Mouse (Mus musculus) lung, embryonic 14.5 days (tissue): ENCODE measurements around the gene Zfp580. TPM values are rescaled to one million over a fixed set of nuclear protein-coding genes. Genes with fewer than 3 reads are reported as not detected.
"Not testable (repeated sequence)": the region's sequence is repeated elsewhere in the genome, so short reads cannot be mapped to it uniquely, and the experiment has no call there.

ENCODE experiments used
- ATAC-seq: fragments of 200-750 bp; cut with Nextera tagmentation; 2 replicates; pipeline ENCODE4 v1.8.0; 2017; ENCODE audit warnings: mild to moderate bottlenecking, moderate TSS enrichment, moderate library complexity; ENCODE audit not compliant: insufficient read depth
- DNase-seq: peaks from one replicate; pipeline ENCODE4 v3.0.0-alpha.2; 2015
- H3K27ac ChIP-seq: fragments of 300-500 bp; sonication (generic); 2 replicates; pipeline ENCODE4 v1.5.1; 2014; ENCODE audit warnings: low read depth, mild to moderate bottlenecking, moderate library complexity
- H3K27me3 ChIP-seq: fragments of 300-500 bp; sonication (generic); 2 replicates; pipeline ENCODE4 v1.6.1; 2014; ENCODE audit warnings: low read length, control low read depth; ENCODE audit not compliant: insufficient read depth
- H3K36me3 ChIP-seq: fragments of 300-500 bp; sonication (generic); 2 replicates; pipeline ENCODE4 v1.6.1; 2014; ENCODE audit warnings: control low read depth; ENCODE audit not compliant: insufficient read depth
- H3K4me1 ChIP-seq: fragments of 300-500 bp; sonication (generic); 2 replicates; pipeline ENCODE4 v1.6.1; 2014; ENCODE audit warnings: antibody characterized with exemption, control low read depth; ENCODE audit not compliant: insufficient read depth
- H3K4me2 ChIP-seq: fragments of 300-500 bp; sonication (generic); 2 replicates; pipeline ENCODE4 v1.6.1; 2014; ENCODE audit warnings: mild to moderate bottlenecking
- H3K4me3 ChIP-seq: fragments of 300-500 bp; sonication (generic); 2 replicates; pipeline ENCODE4 v1.5.1; 2014; ENCODE audit warnings: low read depth, low read length
- H3K9ac ChIP-seq: fragments of 300-500 bp; sonication (generic); 2 replicates; pipeline ENCODE4 v1.6.1; 2014
- H3K9me3 ChIP-seq: fragments of 300-500 bp; sonication (generic); 2 replicates; pipeline ENCODE4 v1.6.1; 2016; ENCODE audit warnings: low read depth, low read length, control low read depth
- CTCF ChIP-seq: IDR thresholded peaks from 2 replicates; pipeline ENCODE4 v1.5.1; 2016; ENCODE audit warnings: antibody characterized with exemption, low read depth
- WGBS: fragments of 180-500 bp; shearing (Covaris S2); extraction: QIAGEN DNeasy Blood & Tissue Kit; methylation state at CpG from one replicate; pipeline ENCODE4 v1.1.7; 2014; 5-methylcytosine and 5-hydroxymethylcytosine counted together
- polyA plus RNA-seq: library from polyadenylated mRNA; unstranded; fragments of >200 nt; fragmentation: Nextera tagmentation; extraction: Ambion mirVana; gene quantifications from 2 replicates; pipeline ENCODE4 v1.2.1, GENCODE M21; 2014

The Zfp580 gene
- polyA plus RNA-seq, 1 experiment from 2014 or later: 45.1 TPM

- no peak for TF ChIP-seq CTCF
- H3K9ac ChIP-seq: peak within 1 kb of the TSS; percentile 76
- peak within 1 kb of the TSS; percentile 97 for H3K27ac ChIP-seq
Measured at GRCm38 (mm10) chr7:5015118-5016001, 36.0 kb upstream of the Zfp580 start, which contains the start of gene Gm44973. Gm44973 (plus strand) TSS chr7:5015496.

DNA sequence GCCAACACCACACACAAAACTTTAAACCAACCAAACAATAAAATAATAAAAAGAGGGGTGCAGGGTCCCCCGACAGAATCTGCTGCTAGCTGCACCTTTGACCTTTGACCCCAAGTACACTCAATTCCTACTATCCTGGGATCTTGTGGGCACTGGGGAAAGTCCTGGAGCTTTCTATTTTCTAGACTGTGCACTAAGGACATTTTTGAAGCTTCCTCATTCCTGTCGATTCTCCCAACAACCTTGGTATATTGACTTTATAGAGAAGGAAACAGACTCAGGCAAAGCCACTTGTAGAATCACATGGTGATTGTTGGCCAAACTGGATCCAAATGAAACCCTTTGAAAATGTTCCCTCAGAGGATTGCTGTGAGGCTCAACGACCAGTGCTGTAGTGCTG lies 35.3 kb upstream of the Zfp580 start:
- Histone ChIP-seq H3K4me2 (peak overlapping the region; percentile 66), H3K9ac (peak overlapping the region; percentile 67), H3K4me3 (peak overlapping the region; percentile 62), H3K36me3 (peaks cover 19% of the 10 kb centered on the region), H3K27me3 (no peaks in the 10 kb centered on the region), H3K9me3 (no peaks in the 10 kb centered on the region), H3K27ac (peak overlapping the region; percentile 97), H3K4me1 (no peaks in the 10 kb centered on the region)
- TF ChIP-seq CTCF: no peak
- no peak for ATAC-seq
- 46% methylated on average over 3 of the region's 3 CpGs for WGBS
- peak; percentile 24 for DNase-seq

More at GRCm38 (mm10) chr7:5015118-5016001, 36.0 kb upstream of the Zfp580 start, which contains the start of gene Gm44973:
- ATAC-seq: peak; percentile 77
- Histone ChIP-seq H3K4me2 (peak within 1 kb of the TSS; percentile 66), H3K4me1 (no peaks in the 10 kb centered on the region), H3K27me3 (no peaks in the 10 kb centered on the region), H3K9me3 (no peaks in the 10 kb centered on the region), H3K36me3 (peaks cover 26% of the 10 kb centered on the region), H3K4me3 (peak within 1 kb of the TSS; percentile 62)
- DNase-seq: peak; percentile 95
- WGBS: 1% methylated on average over 67 of the region's 76 CpGs

DNA sequence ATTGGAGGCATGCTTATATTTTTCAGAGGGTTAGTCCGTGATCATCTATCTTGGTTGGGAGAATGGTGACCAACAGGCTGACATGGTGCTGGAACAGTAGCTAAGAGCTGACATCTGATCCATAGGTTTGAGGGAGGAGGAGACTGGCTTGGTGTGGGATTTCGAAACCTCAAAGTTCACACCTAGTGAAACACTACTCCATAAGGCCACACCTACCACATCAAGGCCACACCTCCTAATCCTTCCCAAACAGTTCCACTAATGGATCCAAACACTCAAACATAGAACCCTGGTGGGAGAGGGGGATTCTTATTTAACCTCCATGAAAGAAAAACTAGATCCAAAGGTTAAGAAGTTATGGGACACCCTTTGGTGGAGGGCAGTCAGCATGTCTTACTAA lies 34.4 kb upstream of the Zfp580 start:
- Histone ChIP-seq H3K27ac (no peak overlapping the region), H3K9me3 (no peaks in the 10 kb centered on the region), H3K4me1 (no peaks in the 10 kb centered on the region), H3K4me3 (no peak overlapping the region), H3K9ac (no peak overlapping the region), H3K4me2 (no peak overlapping the region), H3K36me3 (peaks cover 15% of the 10 kb centered on the region), H3K27me3 (no peaks in the 10 kb centered on the region)
- 85% methylated on average over 2 of the region's 2 CpGs for WGBS
- DNase-seq (no peak), ATAC-seq (no peak)
- TF ChIP-seq CTCF: no peak

DNA sequence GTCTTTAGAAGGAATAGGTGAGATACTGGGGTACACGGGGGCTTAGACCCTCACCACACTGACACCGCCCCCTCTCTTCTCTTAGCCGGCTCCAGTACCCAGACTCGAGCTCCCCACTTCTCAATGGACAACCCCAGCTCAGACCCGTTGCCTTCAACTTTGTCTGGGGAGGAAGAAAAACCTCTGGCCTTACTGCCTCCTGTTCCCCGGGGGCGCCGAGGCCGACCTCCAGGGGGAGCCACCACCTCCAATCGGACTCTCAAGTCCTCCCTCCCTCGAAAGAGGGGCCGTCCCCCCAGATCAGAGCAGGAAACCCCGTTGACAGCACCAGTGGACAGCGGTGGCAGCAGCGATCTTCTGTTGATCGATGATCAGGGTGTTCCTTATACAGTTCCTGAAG lies 34.0 kb upstream of the Zfp580 start:
- H3K9me3 ChIP-seq: no peaks in the 10 kb centered on the region
- no peaks in the 10 kb centered on the region for H3K4me1 ChIP-seq
- no peaks in the 10 kb centered on the region for H3K27me3 ChIP-seq
- peaks cover 16% of the 10 kb centered on the region for H3K36me3 ChIP-seq
- no peak for DNase-seq
- no peak for TF ChIP-seq CTCF
- no peak overlapping the region for H3K27ac ChIP-seq
- 93% methylated on average over 16 of the region's 16 CpGs for WGBS
- no peak overlapping the region for H3K4me2 ChIP-seq
- H3K4me3 ChIP-seq: no peak overlapping the region
- H3K9ac ChIP-seq: no peak overlapping the region
- ATAC-seq: no peak

- Histone ChIP-seq H3K4me3 (no peak overlapping the region), H3K4me2 (no peak overlapping the region), H3K36me3 (peaks cover 16% of the 10 kb centered on the region), H3K27ac (no peak overlapping the region), H3K4me1 (no peaks in the 10 kb centered on the region), H3K9ac (no peak overlapping the region), H3K27me3 (no peaks in the 10 kb centered on the region), H3K9me3 (no peaks in the 10 kb centered on the region)
- no peak for TF ChIP-seq CTCF
- no peak for ATAC-seq
- no peak for DNase-seq
- 95% methylated on average over 21 of the region's 21 CpGs for WGBS
Measured at GRCm38 (mm10) chr7:5017931-5018330, 33.4 kb upstream of the Zfp580 start.

DNA sequence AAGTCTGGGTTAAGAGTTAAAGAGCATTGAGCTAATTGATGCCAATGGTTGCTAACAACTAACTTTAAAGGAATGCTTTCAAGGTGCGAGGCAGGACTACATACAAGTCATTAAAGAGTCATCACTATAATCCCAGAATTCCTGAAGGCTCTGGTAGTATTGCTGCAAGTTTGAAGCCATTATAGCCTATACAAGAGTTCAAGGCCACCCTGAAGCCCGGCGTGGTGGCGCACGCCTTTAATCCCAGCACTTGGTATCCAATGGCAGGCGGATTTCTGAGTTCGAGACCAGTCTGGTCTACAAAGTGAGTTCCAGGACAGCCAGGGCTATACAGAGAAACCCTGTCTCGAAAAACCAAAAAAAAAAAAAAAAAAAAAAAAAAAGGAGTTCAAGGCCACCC lies 31.8 kb upstream of the Zfp580 start:
- H3K9ac ChIP-seq: peak overlapping the region; percentile 92
- peak overlapping the region; percentile 96 for H3K27ac ChIP-seq
- peak overlapping the region; percentile 73 for H3K4me3 ChIP-seq
- H3K9me3 ChIP-seq, ATAC-seq, H3K27me3 ChIP-seq, H3K4me1 ChIP-seq: not testable (repeated sequence)
- peak overlapping the region; percentile 70 for H3K4me2 ChIP-seq
- DNase-seq: peak; percentile 18
- 28% methylated on average over 8 of the region's 8 CpGs for WGBS
- H3K36me3 ChIP-seq: peaks cover 32% of the 10 kb centered on the region

DNA sequence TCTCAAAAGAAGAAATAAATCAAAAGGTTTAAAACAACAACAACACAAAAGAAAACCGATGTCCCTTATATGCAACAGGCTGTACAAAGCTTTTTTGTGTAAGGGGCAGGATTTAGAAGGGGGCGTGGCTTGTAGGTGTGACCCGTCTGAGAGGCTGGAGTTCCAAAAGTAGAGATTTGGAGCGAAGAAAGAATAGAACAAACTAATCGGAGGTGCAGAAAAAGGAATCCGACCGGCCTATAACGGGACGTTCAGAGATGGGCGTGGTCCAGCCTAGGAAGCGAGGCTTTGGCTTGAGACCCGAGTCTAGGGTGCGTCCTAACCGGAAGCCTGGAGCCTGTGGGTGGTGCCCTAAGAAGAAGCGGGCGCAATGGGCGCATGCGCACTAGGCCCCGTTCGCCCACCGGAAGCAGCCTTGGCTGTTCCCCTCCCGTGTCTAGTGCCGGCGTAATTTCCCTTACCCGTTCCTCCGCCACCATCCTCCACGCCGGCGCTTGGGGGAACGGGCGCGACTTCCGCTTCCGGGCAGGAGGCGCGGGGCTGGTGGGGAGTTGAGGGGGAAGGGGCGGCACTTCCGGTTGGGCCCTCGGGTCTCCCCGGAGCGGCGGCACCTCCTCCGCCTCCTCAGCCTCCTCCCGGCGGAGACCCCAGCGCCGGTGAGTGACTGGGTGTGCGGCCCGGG lies 31.2 kb upstream of the Zfp580 start, which contains the start of the genes Zfp865 and Ccdc106:
Gene Zfp865, plus strand, starts transcription at position 377 of the 682 bp plus-strand sequence.
Gene Ccdc106, plus strand, starts transcription at position 554 of the 682 bp plus-strand sequence.
- Histone ChIP-seq H3K27ac (peak within 1 kb of the TSS; percentile 96), H3K4me3 (peak within 1 kb of the TSS; percentile 73), H3K9ac (peak within 1 kb of the TSS; percentile 92), H3K4me1 (no peaks in the 10 kb centered on the region), H3K9me3 (no peaks in the 10 kb centered on the region), H3K4me2 (peak within 1 kb of the TSS; percentile 70), H3K36me3 (peaks cover 37% of the 10 kb centered on the region), H3K27me3 (no peaks in the 10 kb centered on the region)
- peak; percentile 99 for DNase-seq
- TF ChIP-seq CTCF: no peak
- peak; percentile 86 for ATAC-seq
- WGBS: under 1% methylated on average over 44 of the region's 49 CpGs
